ENCODE assay signal across 9 mouse cellular contexts in the genomic region with DNA sequence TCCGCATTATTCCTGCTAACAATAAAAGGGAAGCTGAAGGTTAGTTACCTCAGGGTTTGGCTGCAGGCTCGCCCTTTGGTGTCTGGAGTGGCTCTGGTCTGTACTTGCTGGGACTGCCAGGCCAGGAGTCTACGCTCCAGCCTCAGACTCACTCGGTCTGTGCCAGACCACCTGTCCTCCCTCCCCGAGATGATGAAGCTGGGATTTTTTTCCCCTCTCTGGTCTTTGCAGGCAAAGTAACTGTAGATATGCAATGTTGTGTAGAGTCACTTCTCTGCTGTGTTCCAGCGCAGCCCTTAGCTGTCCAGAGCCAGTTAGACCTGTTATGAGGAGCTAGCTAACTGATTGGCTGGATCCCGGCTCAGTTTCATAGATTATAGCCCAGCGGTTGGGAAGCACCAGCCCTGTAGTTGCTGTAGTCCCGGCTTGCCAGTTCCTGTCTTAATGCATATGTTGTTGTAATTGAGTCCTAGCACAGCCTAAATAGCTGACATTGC. TPM values are rescaled to one million over a fixed set of nuclear protein-coding genes. Genes with fewer than 3 reads are reported as not detected.
DNase-seq lines count a peak whose midpoint lies in the region; ATAC-seq lines count a peak whose summit lies in the region.
"Had no signal": no experiment of that assay in that cellular context is flagged by ENCODE, and none has a peak within 500 bp of the region (broad histone marks: within the 10 kb centered on the region; RNA-seq: fewer than 3 reads in every experiment).

No protein-coding gene starts in this region.

- peak; percentile 21 to 50 for DNase-seq in lung, adult 18-20 months
- no peak for DNase-seq in lung, postnatal 10 days
- peak; percentile 49 to 60 for DNase-seq in kidney, postnatal 25 days
- DNase-seq in adrenal gland, postnatal 10 days: no peak
- no peak for DNase-seq in gastrocnemius, postnatal 10 days

- no peak overlapping the region for H3K9ac ChIP-seq in stomach, embryonic 14.5 days (replicated peaks; ENCODE audit: low read depth, low read length)
- no peak overlapping the region for H3K9ac ChIP-seq in midbrain, embryonic 16.5 days (ENCODE audit: low read depth, low read length)

- ATAC-seq in granulocyte monocyte progenitor cell, adult 5-6 weeks (replicated peaks; ENCODE audit: poor library complexity, severe bottlenecking): peak; percentile 94
- peak; percentile 82; the same call in 1 of the 2 replicates for ATAC-seq in stomach, embryonic 14.5 days (ENCODE audit: insufficient number of reproducible peaks, insufficient read depth, low FRiP score, low read depth)
- ATAC-seq in midbrain, embryonic 16.5 days: no peak
- ATAC-seq: Patski had no signal

- no peaks in the 10 kb centered on the region for H3K36me3 ChIP-seq in stomach, embryonic 14.5 days (ENCODE audit: control insufficient read depth, insufficient read depth, low read length)
- H3K36me3 ChIP-seq in midbrain, embryonic 16.5 days (ENCODE audit: control insufficient read depth, insufficient read depth, low read length): no peaks in the 10 kb centered on the region

- H3K4me2 ChIP-seq in stomach, embryonic 14.5 days (replicated peaks; ENCODE audit: low read depth, low read length): no peak overlapping the region
- H3K4me2 ChIP-seq in midbrain, embryonic 16.5 days (ENCODE audit: low read length): no peak overlapping the region

- no peaks in the 10 kb centered on the region for H3K4me1 ChIP-seq in stomach, embryonic 14.5 days (ENCODE audit: control insufficient read depth, insufficient read depth, low read length)
- H3K4me1 ChIP-seq in midbrain, embryonic 16.5 days (ENCODE audit: control insufficient read depth, insufficient read depth, low read length): no peaks in the 10 kb centered on the region

- WGBS in stomach, embryonic 14.5 days: 61% methylated on average over 9 of the region's 9 CpGs
- WGBS in midbrain, embryonic 16.5 days: 77% methylated on average over 9 of the region's 9 CpGs

- no peaks in the 10 kb centered on the region for H3K9me3 ChIP-seq in stomach, embryonic 14.5 days (ENCODE audit: control insufficient read depth, low read depth, low read length)
- H3K9me3 ChIP-seq in midbrain, embryonic 16.5 days (replicated peaks; ENCODE audit: control insufficient read depth, low read length, poor library complexity, severe bottlenecking): no peaks in the 10 kb centered on the region

- no peak overlapping the region for H3K27ac ChIP-seq in stomach, embryonic 14.5 days (ENCODE audit: low read length)
- H3K27ac ChIP-seq in midbrain, embryonic 16.5 days (ENCODE audit: low read length): no peak overlapping the region

- H3K27me3 ChIP-seq in stomach, embryonic 14.5 days (ENCODE audit: control insufficient read depth, insufficient read depth, low read length): no peaks in the 10 kb centered on the region
- no peaks in the 10 kb centered on the region for H3K27me3 ChIP-seq in midbrain, embryonic 16.5 days (ENCODE audit: control insufficient read depth, insufficient read depth, low read depth, low read length)
- H3K27me3 ChIP-seq: Patski had no signal

- H3K4me3 ChIP-seq in stomach, embryonic 14.5 days (ENCODE audit: low read depth, low read length): no peak overlapping the region
- H3K4me3 ChIP-seq in midbrain, embryonic 16.5 days (ENCODE audit: low read depth, low read length): no peak overlapping the region

RNA-seq across cellular contexts. Expression of a gene that starts 48.5 kb away (rescaled TPM):
- total RNA-seq in granulocyte monocyte progenitor cell, adult 5-6 weeks (2014; fragmentation: Nextera tagmentation): 49.8 and 63.2 TPM in 2 replicates
- total RNA-seq in granulocyte monocyte progenitor cell, adult 5-6 weeks (2017): 33.5 and 38.3 TPM in 2 replicates
- polyA plus RNA-seq in stomach, embryonic 14.5 days (2014; fragmentation: Nextera tagmentation; extraction: Ambion mirVana): 28.3 and 29.3 TPM in 2 replicates
- 100 to 1,000 TPM in 1 of 2 experiments, 10 to 100 TPM in 1; 70.3 to 101 TPM for total RNA-seq in adrenal gland, postnatal 10 days (2021)
- 10 to 100 TPM; 79.5 to 83.1 TPM for total RNA-seq in gastrocnemius, postnatal 10 days (2021)
- polyA plus RNA-seq in midbrain, embryonic 16.5 days (2015; fragmentation: Nextera tagmentation; extraction: Ambion mirVana): 21.8 and 22.6 TPM in 2 replicates

Comparison
In these comparisons a context has a peak if more than half of its experiments do, and no peak if none do; other contexts are left out.
1. DNase-seq: peak in lung, adult 18-20 months (2 of 2) and kidney, postnatal 25 days (2 of 2); none in lung, postnatal 10 days (single experiment), adrenal gland, postnatal 10 days (single experiment) and gastrocnemius, postnatal 10 days (single experiment).